Mouse (Mus musculus): Measurements from ENCODE around the gene Panx1. TPM values are rescaled to one million over a fixed set of nuclear protein-coding genes. Genes with fewer than 3 reads are reported as not detected.

Panx1 gene
- total and polyA plus RNA-seq, 3 experiments: 0.49 TPM; not detected in 2

DNA sequence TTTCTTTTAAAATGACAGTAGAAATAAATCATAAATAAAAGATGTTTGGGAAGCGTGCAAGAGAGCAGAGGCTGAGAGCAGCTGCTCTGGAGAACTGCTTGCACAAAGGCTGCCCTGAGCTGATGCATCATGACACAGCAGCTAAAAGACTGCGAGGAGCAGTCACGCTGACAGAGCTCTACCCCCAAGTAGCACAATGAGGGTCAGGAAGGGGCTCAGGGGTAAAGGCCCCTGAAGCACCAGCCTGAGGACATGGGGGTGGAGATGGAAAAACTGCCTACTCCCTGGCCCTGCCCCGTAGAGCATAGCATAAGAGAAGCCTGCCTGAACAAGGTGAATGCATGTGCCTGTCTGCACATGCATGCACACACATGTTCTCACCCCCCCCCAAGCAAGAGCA, 8.5 kb downstream of the Panx1 start:
- no peak overlapping the region for H3K4me3 ChIP-seq (ENCODE audit: low read depth, low read length)
- H3K4me1 ChIP-seq (ENCODE audit: insufficient read depth, low read depth, low read length): no peaks in the 10 kb centered on the region
- DNase-seq (ENCODE audit: low spot score) (no peak), ATAC-seq (ENCODE audit: extremely low read depth, insufficient number of reproducible peaks, low FRiP score, poor library complexity, severe bottlenecking) (no peak)
- H3K36me3 ChIP-seq (replicated peaks): no peaks in the 10 kb centered on the region
- no peaks in the 10 kb centered on the region for H3K9me3 ChIP-seq (replicated peaks)
- H3K27me3 ChIP-seq (ENCODE audit: insufficient read depth, low read length): no peaks in the 10 kb centered on the region; the same call in 1 of the 2 replicates
- no peak for TF ChIP-seq GATA2 (IDR thresholded peaks at IDR 0.05; ENCODE audit: borderline replicate concordance, low read depth, low read length)
- TF ChIP-seq CTCF (IDR thresholded peaks at IDR 0.05; ENCODE audit: low read depth, low read length): no peak

GRCm38 (mm10) chr9:15036405-15036804, 8.9 kb downstream of the Panx1 start:
- Histone ChIP-seq H3K27me3 (ENCODE audit: insufficient read depth, low read length) (no peaks in the 10 kb centered on the region; the same call in 1 of the 2 replicates), H3K9me3 (replicated peaks) (no peaks in the 10 kb centered on the region), H3K36me3 (replicated peaks) (no peaks in the 10 kb centered on the region), H3K4me3 (ENCODE audit: low read depth, low read length) (no peak overlapping the region), H3K4me1 (ENCODE audit: insufficient read depth, low read depth, low read length) (no peaks in the 10 kb centered on the region)
- no peak for TF ChIP-seq POLR2AphosphoS5 (IDR thresholded peaks at IDR 0.05; ENCODE audit: insufficient replicate concordance, low read depth, low read length)
- TF ChIP-seq TAL1 (conservative IDR thresholded peaks at IDR 0.05; ENCODE audit: low read depth, low read length): no peak
- TF ChIP-seq CTCF (IDR thresholded peaks at IDR 0.05; ENCODE audit: low read depth, low read length): no peak
- no peak for TF ChIP-seq GATA1 (IDR thresholded peaks at IDR 0.05; ENCODE audit: borderline replicate concordance, low read length)
- no peak for TF ChIP-seq GATA2 (IDR thresholded peaks at IDR 0.05; ENCODE audit: borderline replicate concordance, low read depth, low read length)
- DNase-seq (ENCODE audit: low spot score): no peak
- ATAC-seq (ENCODE audit: extremely low read depth, insufficient number of reproducible peaks, low FRiP score, poor library complexity, severe bottlenecking): no peak

- no peak overlapping the region for H3K4me3 ChIP-seq (ENCODE audit: low read depth, low read length)
- no peaks in the 10 kb centered on the region; the same call in 1 of the 2 replicates for H3K27me3 ChIP-seq (ENCODE audit: insufficient read depth, low read length)
- H3K9me3 ChIP-seq (replicated peaks): no peaks in the 10 kb centered on the region
- H3K36me3 ChIP-seq (replicated peaks): no peaks in the 10 kb centered on the region
- ATAC-seq (ENCODE audit: extremely low read depth, insufficient number of reproducible peaks, low FRiP score, poor library complexity, severe bottlenecking) (no peak), DNase-seq (ENCODE audit: low spot score) (no peak)
- TF ChIP-seq POLR2AphosphoS5 (IDR thresholded peaks at IDR 0.05; ENCODE audit: insufficient replicate concordance, low read depth, low read length) (no peak), CTCF (IDR thresholded peaks at IDR 0.05; ENCODE audit: low read depth, low read length) (no peak), TAL1 (conservative IDR thresholded peaks at IDR 0.05; ENCODE audit: low read depth, low read length) (no peak)
- no peaks in the 10 kb centered on the region for H3K4me1 ChIP-seq (ENCODE audit: insufficient read depth, low read depth, low read length)
Observed at GRCm38 (mm10) chr9:15035979-15036378, 9.3 kb downstream of the Panx1 start.

GRCm38 (mm10) chr9:15034546-15035273, 10.6 kb downstream of the Panx1 start:
- Histone ChIP-seq H3K36me3 (replicated peaks) (no peaks in the 10 kb centered on the region), H3K4me1 (ENCODE audit: insufficient read depth, low read depth, low read length) (no peaks in the 10 kb centered on the region), H3K9me3 (replicated peaks) (no peaks in the 10 kb centered on the region), H3K27me3 (ENCODE audit: insufficient read depth, low read length) (no peaks in the 10 kb centered on the region; the same call in 1 of the 2 replicates), H3K4me3 (ENCODE audit: low read depth, low read length) (no peak overlapping the region)
- TF ChIP-seq POLR2AphosphoS5 (IDR thresholded peaks at IDR 0.05; ENCODE audit: insufficient replicate concordance, low read depth, low read length) (no peak), GATA2 (IDR thresholded peaks at IDR 0.05; ENCODE audit: borderline replicate concordance, low read depth, low read length) (no peak), GATA1 (IDR thresholded peaks at IDR 0.05; ENCODE audit: borderline replicate concordance, low read length) (no peak), TAL1 (conservative IDR thresholded peaks at IDR 0.05; ENCODE audit: low read depth, low read length) (no peak), CTCF (IDR thresholded peaks at IDR 0.05; ENCODE audit: low read depth, low read length) (no peak)
- DNase-seq (ENCODE audit: low spot score): no peak
- no peak for ATAC-seq (ENCODE audit: extremely low read depth, insufficient number of reproducible peaks, low FRiP score, poor library complexity, severe bottlenecking)

GRCm38 (mm10) chr9:15033568-15034160, 11.6 kb downstream of the Panx1 start:
- no peak for TF ChIP-seq GATA1 (IDR thresholded peaks at IDR 0.05; ENCODE audit: borderline replicate concordance, low read length)
- no peak for TF ChIP-seq TAL1 (conservative IDR thresholded peaks at IDR 0.05; ENCODE audit: low read depth, low read length)
- TF ChIP-seq CTCF (IDR thresholded peaks at IDR 0.05; ENCODE audit: low read depth, low read length): no peak
- TF ChIP-seq GATA2 (IDR thresholded peaks at IDR 0.05; ENCODE audit: borderline replicate concordance, low read depth, low read length): no peak
- TF ChIP-seq POLR2AphosphoS5 (IDR thresholded peaks at IDR 0.05; ENCODE audit: insufficient replicate concordance, low read depth, low read length): no peak
- Histone ChIP-seq H3K4me3 (ENCODE audit: low read depth, low read length) (no peak overlapping the region), H3K4me1 (ENCODE audit: insufficient read depth, low read depth, low read length) (no peaks in the 10 kb centered on the region), H3K27me3 (ENCODE audit: insufficient read depth, low read length) (no peaks in the 10 kb centered on the region; the same call in 1 of the 2 replicates), H3K36me3 (replicated peaks) (no peaks in the 10 kb centered on the region), H3K9me3 (replicated peaks) (no peaks in the 10 kb centered on the region)
- ATAC-seq (ENCODE audit: extremely low read depth, insufficient number of reproducible peaks, low FRiP score, poor library complexity, severe bottlenecking): no peak
- no peak for DNase-seq (ENCODE audit: low spot score)

DNA sequence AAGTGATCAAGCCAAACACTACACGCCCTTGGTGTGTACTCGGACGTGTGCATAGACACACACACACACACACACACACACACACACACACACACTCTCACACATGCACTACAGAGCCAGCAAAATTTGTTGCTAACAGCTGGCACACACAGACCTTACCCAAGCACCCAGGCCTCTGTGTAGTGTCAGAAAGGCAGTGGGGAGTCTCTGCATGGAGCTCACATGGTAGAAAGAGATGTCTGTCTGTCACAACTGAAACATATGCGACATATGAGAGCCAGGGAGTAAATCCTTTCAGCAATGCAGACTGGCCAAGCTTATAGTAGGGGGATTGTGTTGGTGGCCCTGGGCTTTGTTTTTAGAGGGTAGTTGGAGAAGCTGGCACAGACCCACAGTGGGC, 12.5 kb downstream of the Panx1 start:
- no peak for TF ChIP-seq GATA2 (IDR thresholded peaks at IDR 0.05; ENCODE audit: borderline replicate concordance, low read depth, low read length)
- no peak for TF ChIP-seq GATA1 (IDR thresholded peaks at IDR 0.05; ENCODE audit: borderline replicate concordance, low read length)
- no peak for TF ChIP-seq POLR2AphosphoS5 (IDR thresholded peaks at IDR 0.05; ENCODE audit: insufficient replicate concordance, low read depth, low read length)
- TF ChIP-seq CTCF (IDR thresholded peaks at IDR 0.05; ENCODE audit: low read depth, low read length): no peak
- TF ChIP-seq TAL1 (conservative IDR thresholded peaks at IDR 0.05; ENCODE audit: low read depth, low read length): no peak
- no peaks in the 10 kb centered on the region for H3K9me3 ChIP-seq (replicated peaks)
- H3K4me1 ChIP-seq (ENCODE audit: insufficient read depth, low read depth, low read length): no peaks in the 10 kb centered on the region
- no peaks in the 10 kb centered on the region for H3K27me3 ChIP-seq (ENCODE audit: insufficient read depth, low read length)
- no peaks in the 10 kb centered on the region for H3K36me3 ChIP-seq (replicated peaks)
- no peak for DNase-seq (ENCODE audit: low spot score)
- no peak for ATAC-seq (ENCODE audit: extremely low read depth, insufficient number of reproducible peaks, low FRiP score, poor library complexity, severe bottlenecking)
- H3K4me3 ChIP-seq (ENCODE audit: low read depth, low read length): no peak overlapping the region

Measured in G1E (cell line).